Mouse (Mus musculus) small intestine, adult 2 months (tissue): ENCODE measurements at regions not wholly inside any gene's neighbourhood (a gene's known extent, or its start where the extent isn't known, plus 50 kb on each side); places are given as distances from the start of the nearest gene placed in this dataset.

Experiments used
- CTCF ChIP-seq: fragments of 200-500 bp; IDR thresholded peaks from 2 replicates; pipeline ENCODE4 v1.5.1; 2012; ENCODE audit warnings: low read depth, mild to moderate bottlenecking, control low read depth, inconsistent platforms, low read length, moderate library complexity, mixed read lengths; ENCODE audit not compliant: insufficient replicate concordance, insufficient read length; ENCODE audit errors: extremely low read depth
- POLR2A ChIP-seq: fragments of 200-500 bp; IDR thresholded peaks from 2 replicates; pipeline ENCODE4 v1.6.1; 2012; ENCODE audit warnings: low read depth, mild to moderate bottlenecking, control low read depth, inconsistent platforms, low read length, moderate library complexity

GRCm38 (mm10) chr13:37497986-37498385, 153.0 kb downstream of the Ly86 start:
- no peak for TF ChIP-seq CTCF
- no peak for TF ChIP-seq POLR2A
